Mouse (Mus musculus): ENCODE results near the gene Lrrn1. TPM values are rescaled to one million over a fixed set of nuclear protein-coding genes. Genes with fewer than 3 reads are reported as not detected.

Gene Lrrn1
- total and polyA plus RNA-seq, 3 experiments = not detected

DNA sequence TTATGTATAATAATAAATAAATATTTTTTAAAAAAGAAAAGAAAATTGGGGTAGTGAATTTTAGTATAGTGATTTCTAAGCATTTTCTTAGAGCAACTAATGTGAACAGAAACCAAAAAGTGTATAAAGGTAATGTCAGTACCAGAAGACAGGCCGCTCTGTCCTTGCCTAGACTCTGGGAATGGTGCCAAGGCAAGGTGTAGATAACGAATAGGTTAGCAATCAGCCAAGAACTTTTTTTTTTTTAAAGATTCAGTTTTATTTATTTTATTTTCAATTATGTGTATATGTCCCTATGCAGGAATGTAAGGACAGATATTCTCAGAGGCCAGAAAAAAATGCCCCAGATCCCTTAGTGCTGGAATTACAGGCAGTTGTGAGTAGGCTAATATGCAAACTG, 5.6 kb upstream of the Lrrn1 start:
- Histone ChIP-seq H3K27me3 (replicated peaks) (peaks cover 7% of the 10 kb centered on the region), H3K9ac (ENCODE audit: insufficient read depth, low read depth) (no peak overlapping the region), H3K36me3 (replicated peaks in 1 of 2; ENCODE audit: control insufficient read depth in 1 of 2, insufficient read depth in 1 of 2, low read length in 1 of 2) (no peaks in the 10 kb centered on the region), H3K4me2 (ENCODE audit: insufficient read depth, low read depth, poor library complexity, severe bottlenecking) (no peak overlapping the region), H3K9me3 (replicated peaks; ENCODE audit: low read length) (no peaks in the 10 kb centered on the region), H3K4me3 (replicated peaks in 1 of 3; ENCODE audit: low read depth in 2 of 3, low read length in 2 of 3, poor library complexity in 1 of 3) (no peak overlapping the region), H3K79me2 (replicated peaks; ENCODE audit: control insufficient read depth, extremely low read depth, insufficient read depth, poor library complexity, severe bottlenecking) (no peaks in the 10 kb centered on the region), H3K27ac (ENCODE audit: insufficient read depth, low read depth) (no peak overlapping the region), H3K4me1 (ENCODE audit: control insufficient read depth in 1 of 2, insufficient read depth in 2 of 2) (no peaks in the 10 kb centered on the region)
- in situ Hi-C loops (cut with MboI; ENCODE audit: low pct_ligation_motif_present, low pct_unique_long_range_greater_than_20kb, low sequenced_read_pairs) = no loop called here
- TF ChIP-seq PAX5 (IDR thresholded peaks at IDR 0.05; ENCODE audit: low read length) (no peak), GABPA (IDR thresholded peaks at IDR 0.05; ENCODE audit: insufficient replicate concordance, low read depth, low read length) (no peak), CHD2 (IDR thresholded peaks at IDR 0.05; ENCODE audit: low read length) (no peak), BHLHE40 (IDR thresholded peaks at IDR 0.05; ENCODE audit: low read depth, low read length) (no peak), KAT2A (IDR thresholded peaks at IDR 0.05; ENCODE audit: insufficient replicate concordance, low read length) (no peak), E2F4 (IDR thresholded peaks at IDR 0.05; ENCODE audit: insufficient replicate concordance, low read depth, low read length) (no peak), MAZ (IDR thresholded peaks at IDR 0.05; ENCODE audit: low read depth, low read length) (no peak), MXI1 (IDR thresholded peaks at IDR 0.05; ENCODE audit: low read depth, low read length) (no peak), POLR2AphosphoS2 (IDR thresholded peaks at IDR 0.05; ENCODE audit: low read depth, low read length) (no peak), TBP (conservative IDR thresholded peaks at IDR 0.05; ENCODE audit: low read depth, low read length) (no peak), ETS1 (conservative IDR thresholded peaks at IDR 0.05; ENCODE audit: low read depth, low read length) (no peak), IRF4 (IDR thresholded peaks at IDR 0.05; ENCODE audit: low read depth, low read length) (no peak), ZKSCAN1 (IDR thresholded peaks at IDR 0.05; ENCODE audit: borderline replicate concordance, low read depth, low read length) (no peak), JUN (IDR thresholded peaks at IDR 0.05; ENCODE audit: insufficient read depth, low read depth, low read length) (no peak), RAD21 (IDR thresholded peaks at IDR 0.05; ENCODE audit: low read depth, low read length) (no peak), TCF12 (IDR thresholded peaks at IDR 0.05; ENCODE audit: low read depth, low read length) (no peak), MYC (IDR thresholded peaks at IDR 0.05; ENCODE audit: low read depth, low read length) (no peak), POLR2A (IDR thresholded peaks at IDR 0.05; ENCODE audit: low read depth, low read length) (no peak)
- dilution Hi-C loops (cut with MboI; ENCODE audit: extremely low pct_ligation_motif_present, extremely low pct_unique_long_range_greater_than_20kb, low sequenced_read_pairs) = no loop called here
- DNase-seq (ENCODE audit: extremely low read depth) = no peak

- Histone ChIP-seq H3K27me3 (replicated peaks) (no peaks in the 10 kb centered on the region), H3K36me3 (replicated peaks in 1 of 2; ENCODE audit: control insufficient read depth in 1 of 2, insufficient read depth in 1 of 2, low read length in 1 of 2) (no peaks in the 10 kb centered on the region), H3K79me2 (replicated peaks; ENCODE audit: control insufficient read depth, extremely low read depth, insufficient read depth, poor library complexity, severe bottlenecking) (no peaks in the 10 kb centered on the region), H3K4me3 (replicated peaks in 1 of 3; ENCODE audit: low read depth in 2 of 3, low read length in 2 of 3, poor library complexity in 1 of 3) (no peak overlapping the region), H3K4me1 (ENCODE audit: control insufficient read depth in 1 of 2, insufficient read depth in 2 of 2) (no peaks in the 10 kb centered on the region), H3K27ac (ENCODE audit: insufficient read depth, low read depth) (no peak overlapping the region), H3K9me3 (replicated peaks; ENCODE audit: low read length) (no peaks in the 10 kb centered on the region), H3K9ac (ENCODE audit: insufficient read depth, low read depth) (no peak overlapping the region), H3K4me2 (ENCODE audit: insufficient read depth, low read depth, poor library complexity, severe bottlenecking) (no peak overlapping the region)
- DNase-seq (ENCODE audit: extremely low read depth) = no peak
- in situ Hi-C loops (cut with MboI; ENCODE audit: low pct_ligation_motif_present, low pct_unique_long_range_greater_than_20kb, low sequenced_read_pairs) (no loop called here), dilution Hi-C loops (cut with MboI; ENCODE audit: extremely low pct_ligation_motif_present, extremely low pct_unique_long_range_greater_than_20kb, low sequenced_read_pairs) (no loop called here)
- TF ChIP-seq SIN3A (IDR thresholded peaks at IDR 0.05; ENCODE audit: low read length) (no peak), NELFE (IDR thresholded peaks at IDR 0.05; ENCODE audit: low read depth, low read length) (no peak)
Measured at GRCm38 (mm10) chr6:107529911-107530431, 403 bp downstream of the Lrrn1 start.

All from CH12.LX (cell line).